Mouse (Mus musculus) heart, postnatal 0 days (tissue): Measurements from ENCODE around the gene Prkcq. TPM values are rescaled to one million over a fixed set of nuclear protein-coding genes. Genes with fewer than 3 reads are reported as not detected.

ENCODE experiments used
- ATAC-seq: fragments of 200-750 bp; cut with Nextera tagmentation; 2 replicates; pipeline ENCODE4 v1.8.0; 2017; ENCODE audit warnings: low read depth, moderate number of reproducible peaks, moderate library complexity; ENCODE audit not compliant: insufficient read depth
- DNase-seq: peaks from one replicate; pipeline ENCODE4 v3.0.0-alpha.2; 2016; ENCODE audit warnings: low spot score
- H3K27ac ChIP-seq: fragments of 300-500 bp; sonication (generic); 2 replicates; pipeline ENCODE4 v1.5.1; 2014; ENCODE audit warnings: low read depth, mild to moderate bottlenecking
- H3K27me3 ChIP-seq: fragments of 300-500 bp; sonication (generic); 2 replicates; pipeline ENCODE4 v1.6.1; 2014; ENCODE audit warnings: low read length, mixed read lengths; ENCODE audit not compliant: control insufficient read depth, insufficient read depth
- H3K36me3 ChIP-seq: fragments of 300-500 bp; sonication (generic); replicated peaks from 2 replicates; pipeline ENCODE4 v1.6.1; 2014; ENCODE audit warnings: low read length, mixed read lengths; ENCODE audit not compliant: control insufficient read depth, insufficient read depth
- H3K4me1 ChIP-seq: fragments of 300-500 bp; sonication (generic); 2 replicates; pipeline ENCODE4 v1.6.1; 2014; ENCODE audit warnings: antibody characterized with exemption; ENCODE audit not compliant: control insufficient read depth, insufficient read depth
- H3K4me2 ChIP-seq: fragments of 300-500 bp; sonication (generic); 2 replicates; pipeline ENCODE4 v1.6.1; 2014; ENCODE audit warnings: low read depth, mild to moderate bottlenecking, low read length, moderate library complexity
- H3K4me3 ChIP-seq: fragments of 300-500 bp; sonication (generic); 2 replicates; pipeline ENCODE4 v1.5.1; 2014; ENCODE audit warnings: low read depth, low read length
- H3K9ac ChIP-seq: fragments of 300-500 bp; sonication (generic); replicated peaks from 2 replicates; pipeline ENCODE4 v1.6.1; 2014; ENCODE audit warnings: low read depth, low read length, mixed read lengths
- H3K9me3 ChIP-seq: fragments of 300-500 bp; sonication (generic); replicated peaks from 2 replicates; pipeline ENCODE4 v1.6.1; 2016; ENCODE audit warnings: low read length; ENCODE audit not compliant: control insufficient read depth
- CTCF ChIP-seq: IDR thresholded peaks from 2 replicates; pipeline ENCODE4 v1.5.1; 2016; ENCODE audit warnings: antibody characterized with exemption, control low read depth, low read depth
- EP300 ChIP-seq: IDR thresholded peaks from 2 replicates; pipeline ENCODE4 v1.6.1; 2016; ENCODE audit warnings: antibody characterized with exemption, low read depth
- whole genome bisulfite sequencing: fragments of 180-500 bp; shearing (Covaris S2); extraction: QIAGEN DNeasy Blood & Tissue Kit; methylation state at CpG from one replicate; pipeline ENCODE4 v1.1.7; 2014; 5-methylcytosine and 5-hydroxymethylcytosine counted together
- polyA plus RNA-seq: library from polyadenylated mRNA; unstranded; fragments of >200 nt; fragmentation: Nextera tagmentation; extraction: Ambion mirVana; gene quantifications from 2 replicates; pipeline ENCODE4 v1.2.1, GENCODE M21; 2015
- total RNA-seq: library from RNA; depleted of rRNA; stranded (reverse); fragments of >200 nt; gene quantifications from 2 replicates; pipeline ENCODE4 v1.2.3, GENCODE M21; 2014; ENCODE audit warnings: low replicate concordance

Prkcq gene
- total and polyA plus RNA-seq, 2 experiments from 2014 or later = 0.59 TPM; not detected in 1

- TF ChIP-seq EP300 = no peak
- no peak for TF ChIP-seq CTCF
- Histone ChIP-seq H3K27ac (no peak overlapping the region; the same call in 1 of the 2 replicates), H3K27me3 (no peaks in the 10 kb centered on the region), H3K4me2 (peak overlapping the region; percentile 41), H3K4me3 (peak overlapping the region; percentile 27; the same call in 1 of the 2 replicates), H3K4me1 (no peaks in the 10 kb centered on the region), H3K36me3 (no peaks in the 10 kb centered on the region), H3K9me3 (no peaks in the 10 kb centered on the region), H3K9ac (no peak overlapping the region; the same call in 1 of the 2 replicates)
- ATAC-seq (no peak), DNase-seq (no peak)
- WGBS = 54% methylated on average over 6 of the region's 6 CpGs
Observed at GRCm38 (mm10) chr2:11193099-11193618, 21.3 kb downstream of the Prkcq start.

- Histone ChIP-seq H3K9ac (no peak overlapping the region), H3K27ac (no peak overlapping the region), H3K36me3 (no peaks in the 10 kb centered on the region), H3K9me3 (no peaks in the 10 kb centered on the region), H3K4me2 (no peak overlapping the region), H3K4me3 (no peak overlapping the region), H3K27me3 (no peaks in the 10 kb centered on the region), H3K4me1 (no peaks in the 10 kb centered on the region)
- TF ChIP-seq EP300 (no peak), CTCF (no peak)
- WGBS = 73% methylated on average over 5 of the region's 5 CpGs
- DNase-seq (no peak), ATAC-seq (no peak)
Observed at GRCm38 (mm10) chr2:11194732-11195340, 22.9 kb downstream of the Prkcq start.

- ATAC-seq = no peak
- Histone ChIP-seq H3K4me3 (no peak overlapping the region), H3K4me1 (no peaks in the 10 kb centered on the region), H3K27me3 (no peaks in the 10 kb centered on the region), H3K36me3 (no peaks in the 10 kb centered on the region), H3K4me2 (no peak overlapping the region), H3K9me3 (no peaks in the 10 kb centered on the region), H3K9ac (no peak overlapping the region), H3K27ac (no peak overlapping the region)
- DNase-seq = no peak
- TF ChIP-seq CTCF (no peak), EP300 (no peak)
- WGBS = 73% methylated on average over 2 of the region's 2 CpGs
Observed at GRCm38 (mm10) chr2:11196071-11196470, 24.2 kb downstream of the Prkcq start.

GRCm38 (mm10) chr2:11196952-11197559, 25.1 kb downstream of the Prkcq start:
- Histone ChIP-seq H3K27me3 (no peaks in the 10 kb centered on the region), H3K4me1 (no peaks in the 10 kb centered on the region), H3K36me3 (no peaks in the 10 kb centered on the region), H3K27ac (no peak overlapping the region), H3K9me3 (no peaks in the 10 kb centered on the region), H3K4me3 (no peak overlapping the region), H3K4me2 (no peak overlapping the region), H3K9ac (no peak overlapping the region)
- TF ChIP-seq EP300 = no peak
- no peak for TF ChIP-seq CTCF
- ATAC-seq = no peak
- no peak for DNase-seq
- 71% methylated on average over 5 of the region's 5 CpGs for WGBS

- DNase-seq (no peak), ATAC-seq (no peak)
- H3K36me3 ChIP-seq = no peaks in the 10 kb centered on the region
- no peak overlapping the region for H3K4me2 ChIP-seq
- no peak overlapping the region for H3K9ac ChIP-seq
- WGBS = 57% methylated on average over 5 of the region's 5 CpGs
- no peak overlapping the region for H3K27ac ChIP-seq
- TF ChIP-seq EP300 = no peak
- no peak for TF ChIP-seq CTCF
- H3K27me3 ChIP-seq = no peaks in the 10 kb centered on the region
- no peak overlapping the region for H3K4me3 ChIP-seq
- H3K4me1 ChIP-seq = no peaks in the 10 kb centered on the region
- no peaks in the 10 kb centered on the region for H3K9me3 ChIP-seq
Observed at GRCm38 (mm10) chr2:11199624-11200023, 27.7 kb downstream of the Prkcq start.

- no peak overlapping the region for H3K9ac ChIP-seq
- TF ChIP-seq EP300 (no peak), CTCF (no peak)
- H3K9me3 ChIP-seq = no peaks in the 10 kb centered on the region
- no peak for ATAC-seq
- no peak for DNase-seq
- no peak overlapping the region for H3K27ac ChIP-seq
- H3K4me2 ChIP-seq = no peak overlapping the region
- H3K4me1 ChIP-seq = no peaks in the 10 kb centered on the region
- no peaks in the 10 kb centered on the region for H3K27me3 ChIP-seq
- no peaks in the 10 kb centered on the region for H3K36me3 ChIP-seq
- H3K4me3 ChIP-seq = no peak overlapping the region
- WGBS = 63% methylated on average over 11 of the region's 11 CpGs
Observed at GRCm38 (mm10) chr2:11202841-11203240, 30.9 kb downstream of the Prkcq start.
